Mouse (Mus musculus): ENCODE measurements around the gene Gm5565. TPM values are rescaled to one million over a fixed set of nuclear protein-coding genes. Genes with fewer than 3 reads are reported as not detected.
"Not testable (repeated sequence)": the region's sequence is repeated elsewhere in the genome, so short reads cannot be mapped to it uniquely, and the experiment has no call there.

Gene Gm5565
- polyA plus RNA-seq, 1 experiment: not detected

- no peak overlapping the region for H3K4me3 ChIP-seq (replicated peaks)
- H3K4me1 ChIP-seq (ENCODE audit: control insufficient read depth): no peaks in the 10 kb centered on the region
- no peak for TF ChIP-seq TAL1 (IDR thresholded peaks at IDR 0.05; ENCODE audit: low read length)
- TF ChIP-seq GATA1 (IDR thresholded peaks at IDR 0.05; ENCODE audit: low read length): no peak
- no peaks in the 10 kb centered on the region for H3K9me3 ChIP-seq (ENCODE audit: control insufficient read depth, low read length)
- H3K36me3 ChIP-seq (ENCODE audit: control insufficient read depth): no peaks in the 10 kb centered on the region
- no peaks in the 10 kb centered on the region for H3K27me3 ChIP-seq (ENCODE audit: control insufficient read depth)
Measured at GRCm38 (mm10) chr5:146188144-146188543, 27.8 kb upstream of the Gm5565 start.

DNA sequence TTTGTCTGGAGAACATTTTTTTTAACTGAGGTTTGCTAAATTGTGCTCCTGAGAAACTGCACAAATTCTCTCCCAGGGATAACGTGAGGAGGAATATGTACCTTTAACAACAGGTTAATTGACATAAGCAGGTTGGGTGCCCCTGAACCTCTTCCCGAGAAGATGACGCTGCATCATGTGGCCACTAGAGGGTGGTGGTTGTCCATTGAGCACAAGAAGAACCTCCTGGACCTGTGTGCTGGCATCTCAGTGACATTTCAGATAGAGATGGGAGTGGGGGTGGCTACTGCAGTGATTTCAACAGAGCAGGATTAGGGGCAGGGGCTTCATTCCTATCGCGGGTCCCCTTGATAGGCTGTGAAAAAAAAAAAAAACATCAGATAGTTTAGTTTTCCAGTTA is 27.1 kb upstream of the Gm5565 start:
- not testable (repeated sequence) for H3K4me3 ChIP-seq (replicated peaks); H3K27me3 ChIP-seq (ENCODE audit: control insufficient read depth); H3K9me3 ChIP-seq (ENCODE audit: control insufficient read depth, low read length); H3K4me1 ChIP-seq (ENCODE audit: control insufficient read depth); H3K36me3 ChIP-seq (ENCODE audit: control insufficient read depth)

DNA sequence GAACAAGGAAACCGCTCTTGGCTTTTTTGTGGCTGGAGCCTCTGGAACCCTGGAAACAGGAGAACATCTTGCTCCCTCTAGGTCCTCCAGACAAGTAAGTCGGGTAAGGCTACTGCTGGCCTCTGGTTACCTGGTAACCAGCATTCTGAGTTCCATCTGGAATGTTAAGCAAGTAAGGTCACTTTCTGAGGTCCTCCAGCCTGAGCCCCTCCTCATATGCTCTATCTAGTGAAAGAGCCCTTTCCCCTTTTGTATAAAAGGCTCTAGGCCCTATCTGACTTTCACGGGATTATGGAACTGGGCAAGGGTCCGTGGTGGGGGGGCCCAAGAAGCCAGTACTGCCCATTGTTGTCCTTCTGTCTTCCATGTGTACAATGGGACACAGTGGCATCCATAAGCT is 24.9 kb upstream of the Gm5565 start, which contains the start of gene 1700001J03Rik:
Gene 1700001J03Rik (minus strand): TSS at position 101 of the 400 bp plus-strand sequence.
- H3K27me3 ChIP-seq (ENCODE audit: control insufficient read depth); H3K9me3 ChIP-seq (ENCODE audit: control insufficient read depth, low read length); H3K36me3 ChIP-seq (ENCODE audit: control insufficient read depth); H3K4me3 ChIP-seq (replicated peaks); H3K4me1 ChIP-seq (ENCODE audit: control insufficient read depth): not testable (repeated sequence)

GRCm38 (mm10) chr5:146172744-146173143 is 12.4 kb upstream of the Gm5565 start:
- not testable (repeated sequence) for H3K4me1 ChIP-seq (ENCODE audit: control insufficient read depth); H3K9me3 ChIP-seq (ENCODE audit: control insufficient read depth, low read length); H3K36me3 ChIP-seq (ENCODE audit: control insufficient read depth); H3K4me3 ChIP-seq (replicated peaks); H3K27me3 ChIP-seq (ENCODE audit: control insufficient read depth)

DNA sequence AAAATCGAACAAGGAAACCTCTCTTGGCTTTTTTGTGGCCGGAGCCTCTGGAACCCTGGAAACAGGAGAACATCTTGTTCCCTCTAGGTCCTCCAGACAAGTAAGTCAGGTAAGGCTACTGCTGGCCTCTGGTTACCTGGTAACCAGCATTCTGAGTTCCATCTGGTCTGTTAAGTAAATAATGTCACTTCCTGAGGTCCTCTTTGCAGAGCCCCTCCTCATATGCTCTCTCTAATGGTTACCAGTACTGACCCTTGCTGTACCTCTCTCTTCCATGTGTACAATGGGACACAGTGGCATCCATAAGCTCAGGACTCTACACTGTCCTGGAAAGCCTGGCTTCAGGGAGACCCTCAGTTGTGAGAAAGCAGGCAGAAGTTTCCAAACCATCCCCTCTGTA is 10.3 kb upstream of the Gm5565 start, which contains the start of gene Gm6309:
Gene Gm6309 (minus strand): TSS at position 101 of the 400 bp plus-strand sequence.
- H3K4me1 ChIP-seq (ENCODE audit: control insufficient read depth); H3K36me3 ChIP-seq (ENCODE audit: control insufficient read depth); H3K4me3 ChIP-seq (replicated peaks); H3K27me3 ChIP-seq (ENCODE audit: control insufficient read depth); H3K9me3 ChIP-seq (ENCODE audit: control insufficient read depth, low read length): not testable (repeated sequence)

GRCm38 (mm10) chr5:146158326-146158725 is 2.0 kb downstream of the Gm5565 start:
- not testable (repeated sequence) for H3K4me3 ChIP-seq (replicated peaks); H3K27me3 ChIP-seq (ENCODE audit: control insufficient read depth); H3K36me3 ChIP-seq (ENCODE audit: control insufficient read depth); H3K4me1 ChIP-seq (ENCODE audit: control insufficient read depth); H3K9me3 ChIP-seq (ENCODE audit: control insufficient read depth, low read length)

- TF ChIP-seq TAL1 (IDR thresholded peaks at IDR 0.05; ENCODE audit: low read length) (no peak), GATA1 (IDR thresholded peaks at IDR 0.05; ENCODE audit: low read length) (no peak)
Measured at GRCm38 (mm10) chr5:146150454-146150853, 9.9 kb downstream of the Gm5565 start.

DNA sequence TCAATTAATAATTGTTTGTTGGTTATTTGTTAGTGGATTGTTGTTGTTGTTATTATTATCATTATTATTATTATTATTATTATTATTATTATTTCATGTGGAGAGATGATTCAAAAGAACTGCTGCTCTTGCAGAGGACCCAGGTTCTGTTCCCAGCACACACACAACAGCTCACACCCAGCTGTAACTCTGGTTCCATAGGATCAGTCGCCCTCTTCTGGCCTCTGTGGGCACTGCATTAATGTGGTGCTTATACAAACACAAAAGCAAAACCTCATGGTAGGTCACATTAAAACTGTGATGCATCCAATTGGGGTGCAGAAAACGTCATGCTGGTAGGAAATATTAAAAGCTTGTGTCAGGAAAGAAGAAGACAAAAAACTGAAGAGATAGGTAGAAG is 12.4 kb downstream of the Gm5565 start:
- no peak overlapping the region for H3K4me3 ChIP-seq (replicated peaks)
- no peak for TF ChIP-seq GATA1 (IDR thresholded peaks at IDR 0.05; ENCODE audit: low read length)
- TF ChIP-seq TAL1 (IDR thresholded peaks at IDR 0.05; ENCODE audit: low read length): no peak
- peaks cover 8% of the 10 kb centered on the region for H3K9me3 ChIP-seq (ENCODE audit: control insufficient read depth, low read length)
- no peaks in the 10 kb centered on the region for H3K27me3 ChIP-seq (ENCODE audit: control insufficient read depth)
- no peaks in the 10 kb centered on the region for H3K4me1 ChIP-seq (ENCODE audit: control insufficient read depth)
- H3K36me3 ChIP-seq (ENCODE audit: control insufficient read depth): no peaks in the 10 kb centered on the region

More at GRCm38 (mm10) chr5:146150454-146150853, 9.9 kb downstream of the Gm5565 start:
- Histone ChIP-seq H3K27me3 (ENCODE audit: control insufficient read depth) (no peaks in the 10 kb centered on the region), H3K36me3 (ENCODE audit: control insufficient read depth) (no peaks in the 10 kb centered on the region), H3K9me3 (ENCODE audit: control insufficient read depth, low read length) (peaks cover 11% of the 10 kb centered on the region), H3K4me1 (ENCODE audit: control insufficient read depth) (no peaks in the 10 kb centered on the region), H3K4me3 (replicated peaks) (no peak overlapping the region)

Other genes starting within 250 kb of the Gm5565 start
- gene Cyp3a25, start 150.9 kb downstream of the Gm5565 start, polyA plus RNA-seq (2012): 0.02 TPM in 1 of 2 replicates, not detected in the other
- gene Cyp3a59, start 81.3 kb downstream of the Gm5565 start, polyA plus RNA-seq (2012): not detected in 2 replicates
- not detected in 2 replicates for gene Gm6309, start 10.2 kb upstream of the Gm5565 start, polyA plus RNA-seq (2012)
- gene 1700001J03Rik, start 24.8 kb upstream of the Gm5565 start, polyA plus RNA-seq (2012): not detected in 2 replicates
- 0.90 and 1.8 TPM in 2 replicates for gene Rnf6, start 61.0 kb upstream of the Gm5565 start, polyA plus RNA-seq (2012)
- gene Cdk8, start 70.7 kb upstream of the Gm5565 start, polyA plus RNA-seq (2012): 9.3 and 11.8 TPM in 2 replicates
- gene Wasf3, start 224.4 kb upstream of the Gm5565 start, polyA plus RNA-seq (2012): not detected in 2 replicates